Mouse (Mus musculus): Measurements from ENCODE around the gene Rbfox2.

DNA sequence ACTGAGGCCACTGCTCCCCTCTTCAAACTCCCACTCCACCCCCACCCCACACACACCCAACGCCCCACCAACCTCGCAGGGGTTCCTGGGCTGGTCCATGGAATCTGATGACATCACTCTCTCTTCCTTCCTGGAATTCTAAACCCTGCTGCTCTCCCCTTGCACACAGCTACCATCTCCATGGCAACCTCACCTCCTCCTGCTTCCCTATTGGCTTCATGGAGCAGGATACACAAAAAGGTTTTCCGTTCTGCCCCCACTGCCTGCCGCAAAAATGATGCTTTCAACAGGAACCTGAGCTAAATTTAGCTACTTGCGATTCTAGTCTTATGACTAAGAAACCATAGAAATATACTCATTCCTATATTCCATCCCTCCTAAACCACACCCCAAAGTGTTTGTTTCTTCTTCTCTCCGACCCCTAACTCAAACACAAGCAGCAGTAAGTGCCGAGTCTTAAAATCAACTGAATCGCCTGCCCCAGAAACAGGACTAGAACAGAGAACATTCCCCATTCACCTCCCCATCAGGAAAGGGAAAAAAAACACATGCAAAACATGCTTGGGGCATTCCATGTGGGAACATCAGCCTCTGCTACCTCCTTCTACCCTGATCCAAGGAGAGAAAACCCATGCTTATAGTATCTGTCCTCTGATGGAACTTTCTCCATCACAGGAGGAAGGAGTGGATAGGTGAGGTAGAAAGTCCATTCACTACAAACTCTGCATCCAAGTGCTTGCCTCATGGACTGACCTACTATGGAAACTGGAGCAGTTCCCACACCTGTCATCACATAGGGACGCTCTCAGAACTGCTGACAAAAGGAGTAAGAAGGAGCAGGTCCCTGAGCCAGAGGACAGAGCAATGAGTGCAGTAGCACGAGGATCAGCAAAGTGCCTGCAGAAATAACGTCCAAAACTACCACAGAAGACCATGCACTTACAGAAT is 61.1 kb downstream of the Rbfox2 start:
- TF ChIP-seq CTCF (IDR thresholded peaks at IDR 0.05; ENCODE audit: extremely low read depth, insufficient read depth, low read length), result no peak
- TF ChIP-seq POLR2A (IDR thresholded peaks at IDR 0.05; ENCODE audit: extremely low read depth, insufficient read depth, low read length), result peak; percentile 84

All from cortical plate, adult 2 months (tissue).